Mouse (Mus musculus) kidney, embryonic 14.5 days (tissue): ENCODE measurements around the gene Mtpn. TPM values are rescaled to one million over a fixed set of nuclear protein-coding genes. Genes with fewer than 3 reads are reported as not detected.

Source experiments
- ATAC-seq: fragments of 200-750 bp; cut with Nextera tagmentation; 2 replicates; pipeline ENCODE4 v1.8.0; 2017; ENCODE audit warnings: moderate number of reproducible peaks, mild to moderate bottlenecking, moderate TSS enrichment, moderate library complexity; ENCODE audit not compliant: low FRiP score, low TSS enrichment
- H3K27ac ChIP-seq: fragments of 300-500 bp; sonication (generic); 2 replicates; pipeline ENCODE4 v1.5.1; 2014; ENCODE audit warnings: low read depth, mild to moderate bottlenecking, low read length, moderate library complexity, mixed read lengths
- H3K27me3 ChIP-seq: fragments of 300-500 bp; sonication (generic); 2 replicates; pipeline ENCODE4 v1.6.1; 2014; ENCODE audit warnings: mild to moderate bottlenecking, low read length; ENCODE audit not compliant: control insufficient read depth, insufficient read depth
- H3K36me3 ChIP-seq: fragments of 300-500 bp; sonication (generic); 2 replicates; pipeline ENCODE4 v1.6.1; 2014; ENCODE audit warnings: low read length, mixed read lengths; ENCODE audit not compliant: control insufficient read depth, insufficient read depth
- H3K4me1 ChIP-seq: fragments of 300-500 bp; sonication (generic); 2 replicates; pipeline ENCODE4 v1.6.1; 2014; ENCODE audit warnings: low read length, mixed read lengths; ENCODE audit not compliant: control insufficient read depth, insufficient read depth
- H3K4me2 ChIP-seq: fragments of 300-500 bp; sonication (generic); replicated peaks from 2 replicates; pipeline ENCODE4 v1.6.1; 2014; ENCODE audit warnings: low read depth, mild to moderate bottlenecking, low read length
- H3K4me3 ChIP-seq: fragments of 300-500 bp; sonication (generic); 2 replicates; pipeline ENCODE4 v1.5.1; 2014; ENCODE audit warnings: mild to moderate bottlenecking, low read length
- H3K9ac ChIP-seq: fragments of 300-500 bp; sonication (generic); 2 replicates; pipeline ENCODE4 v1.6.1; 2014; ENCODE audit warnings: low read depth, mild to moderate bottlenecking, low read length, moderate library complexity
- H3K9me3 ChIP-seq: fragments of 300-500 bp; sonication (generic); 2 replicates; pipeline ENCODE4 v1.6.1; 2016; ENCODE audit warnings: low read length; ENCODE audit not compliant: control insufficient read depth
- WGBS: fragments of 180-500 bp; shearing (Covaris S2); extraction: QIAGEN DNeasy Blood & Tissue Kit; methylation state at CpG from one replicate; pipeline ENCODE4 v1.1.7; 2014; 5-methylcytosine and 5-hydroxymethylcytosine counted together
- polyA plus RNA-seq: library from polyadenylated mRNA; unstranded; fragments of >200 nt; fragmentation: Nextera tagmentation; extraction: Ambion mirVana; gene quantifications from 2 replicates; pipeline ENCODE4 v1.2.1, GENCODE M21; 2014

The Mtpn gene
- polyA plus RNA-seq, result 79.1 and 131 TPM in 2 replicates

DNA sequence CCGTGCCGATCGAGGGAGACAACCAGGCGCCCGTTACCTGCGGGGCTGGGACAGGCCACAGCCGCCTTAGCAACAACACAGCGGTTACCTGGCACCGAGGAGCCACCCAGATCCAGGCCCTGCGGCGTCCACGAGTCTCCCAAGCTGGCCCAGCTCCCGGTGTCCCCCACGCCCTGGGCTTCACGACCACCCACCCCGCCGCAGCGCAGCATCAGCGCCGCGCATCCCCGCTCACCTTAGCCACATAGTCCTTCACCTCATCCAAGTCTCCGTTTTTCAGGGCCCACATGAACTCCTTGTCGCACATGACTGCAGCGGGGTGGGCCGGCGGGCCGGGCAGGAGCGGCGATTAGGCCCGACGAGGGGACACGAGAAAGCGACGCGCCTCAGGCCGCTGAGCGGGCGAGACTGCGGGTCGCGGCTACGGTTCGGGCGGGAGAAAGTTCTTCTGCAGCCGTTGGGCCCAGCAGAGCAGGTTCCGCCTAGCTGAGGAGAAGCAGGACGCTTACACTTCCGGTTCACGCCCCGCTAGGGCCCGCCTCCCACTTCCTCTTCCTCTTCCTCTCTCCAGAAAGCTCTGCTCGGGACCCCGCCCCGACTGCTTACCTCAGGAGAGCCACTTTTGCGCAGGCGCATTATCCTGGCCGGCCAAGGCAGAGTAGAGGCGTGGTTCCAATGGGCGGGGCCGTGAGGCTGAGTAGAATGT lies at the start of gene Mtpn:
TSS of gene Mtpn (minus strand) at position 585 of the 706 bp plus-strand sequence.
- H3K9me3 ChIP-seq, result no peaks in the 10 kb centered on the region
- under 1% methylated on average over 58 of the region's 61 CpGs for WGBS
- H3K27ac ChIP-seq, result peak within 1 kb of the TSS; percentile 83
- H3K4me3 ChIP-seq, result peak within 1 kb of the TSS; percentile 99
- H3K4me1 ChIP-seq, result peaks cover 7% of the 10 kb centered on the region; the same call in 1 of the 2 replicates
- ATAC-seq, result peak; percentile 100
- peak within 1 kb of the TSS; percentile 97 for H3K9ac ChIP-seq
- peak within 1 kb of the TSS; percentile 66 for H3K4me2 ChIP-seq
- 0 out of 2 replicates have a peak, but pooled peaks cover 2% of the 10 kb centered on the region for H3K36me3 ChIP-seq
- no peaks in the 10 kb centered on the region for H3K27me3 ChIP-seq

DNA sequence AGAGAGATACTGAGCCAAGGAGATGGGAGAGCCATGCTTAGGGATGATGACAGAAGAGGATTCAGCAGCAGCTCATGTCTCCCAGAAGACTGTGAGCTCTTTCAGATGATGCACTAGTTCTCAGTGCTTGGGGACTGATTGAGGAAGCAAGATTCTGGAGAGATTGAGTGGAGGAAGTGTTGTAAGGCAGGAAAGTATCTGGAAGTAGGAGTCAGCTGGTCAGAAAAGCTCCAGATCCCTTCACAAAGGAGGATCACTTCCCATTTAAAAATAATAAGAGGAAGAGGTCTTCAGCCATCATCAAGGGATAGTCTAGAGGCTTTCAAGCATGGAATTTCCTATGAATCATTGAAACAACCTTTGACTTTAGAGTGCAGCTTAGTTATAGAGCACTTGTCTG lies 29.0 kb upstream of the Mtpn start:
- Histone ChIP-seq H3K27me3 (no peaks in the 10 kb centered on the region), H3K27ac (no peak overlapping the region), H3K4me2 (no peak overlapping the region), H3K9ac (no peak overlapping the region), H3K36me3 (no peaks in the 10 kb centered on the region), H3K4me3 (no peak overlapping the region), H3K4me1 (no peaks in the 10 kb centered on the region), H3K9me3 (no peaks in the 10 kb centered on the region)
- ATAC-seq, result no peak

DNA sequence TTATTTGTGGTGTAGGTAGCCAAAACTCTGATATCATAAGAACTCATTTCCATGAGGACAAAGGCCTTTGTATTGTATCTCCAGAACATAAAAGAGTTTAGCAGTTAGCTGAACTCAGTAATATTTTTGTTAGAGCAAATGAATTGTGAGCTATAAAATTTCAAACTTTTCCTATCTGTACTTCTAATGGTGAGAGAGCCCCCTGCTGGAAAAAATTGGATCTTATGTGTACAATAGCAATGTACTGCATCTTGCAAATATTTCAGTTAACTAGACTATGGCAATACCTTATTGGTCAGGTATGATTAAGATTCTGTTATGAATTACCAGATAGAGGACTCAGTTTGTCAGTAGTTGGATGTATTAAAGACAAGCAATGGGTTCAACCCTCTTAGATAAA lies 28.1 kb upstream of the Mtpn start:
- Histone ChIP-seq H3K4me2 (no peak overlapping the region), H3K36me3 (no peaks in the 10 kb centered on the region), H3K9me3 (no peaks in the 10 kb centered on the region), H3K4me3 (no peak overlapping the region), H3K27me3 (no peaks in the 10 kb centered on the region), H3K27ac (no peak overlapping the region), H3K4me1 (no peaks in the 10 kb centered on the region), H3K9ac (no peak overlapping the region)
- ATAC-seq, result no peak

DNA sequence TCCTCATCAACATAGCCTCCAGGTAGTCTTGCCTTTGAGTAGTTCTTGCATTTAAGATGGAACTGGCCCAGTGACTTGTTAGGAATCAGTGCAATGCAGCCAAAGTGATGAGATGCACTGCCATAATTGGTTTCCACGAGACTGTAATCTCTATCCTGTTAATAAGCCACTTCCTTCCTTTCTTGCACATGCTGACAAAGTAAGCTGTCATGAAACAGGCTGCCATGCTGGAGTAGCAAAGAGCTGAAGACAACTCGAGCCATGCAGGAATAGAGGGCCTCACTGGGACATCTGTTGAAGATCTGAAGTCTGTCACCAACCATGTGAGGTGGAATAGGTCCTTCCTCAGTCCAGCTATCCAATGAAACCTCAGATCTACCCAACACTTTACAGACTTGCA lies 20.3 kb upstream of the Mtpn start:
- H3K27me3 ChIP-seq, result no peaks in the 10 kb centered on the region
- H3K9ac ChIP-seq, result no peak overlapping the region
- H3K4me1 ChIP-seq, result no peaks in the 10 kb centered on the region
- H3K9me3 ChIP-seq, result no peaks in the 10 kb centered on the region
- no peak for ATAC-seq
- no peak overlapping the region for H3K4me2 ChIP-seq
- H3K4me3 ChIP-seq, result no peak overlapping the region
- H3K36me3 ChIP-seq, result no peaks in the 10 kb centered on the region
- H3K27ac ChIP-seq, result no peak overlapping the region
- whole genome bisulfite sequencing, result 68% methylated on average over 2 of the region's 2 CpGs

DNA sequence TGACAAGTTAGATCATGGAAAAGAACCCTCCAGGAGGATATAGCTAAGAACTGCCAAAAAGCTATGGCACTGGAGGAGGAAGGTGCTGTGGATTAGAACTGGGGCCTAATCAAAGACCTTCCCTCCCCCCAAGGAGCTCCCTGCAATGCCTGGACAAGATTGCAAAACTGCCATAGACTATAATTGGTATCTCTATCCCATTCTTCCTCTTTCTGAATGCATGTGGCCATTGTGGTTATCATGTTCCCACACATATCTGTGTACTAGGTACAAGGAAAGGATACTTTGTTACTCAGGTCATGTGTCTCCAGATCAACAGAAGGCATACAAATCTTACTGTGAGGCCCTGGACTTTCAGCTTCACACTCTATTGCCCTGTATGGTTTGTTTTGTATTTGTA lies 4.7 kb upstream of the Mtpn start:
- H3K9ac ChIP-seq, result no peak overlapping the region
- H3K9me3 ChIP-seq, result no peaks in the 10 kb centered on the region
- H3K27ac ChIP-seq, result no peak overlapping the region
- no peak overlapping the region for H3K4me2 ChIP-seq
- H3K4me1 ChIP-seq, result no peaks in the 10 kb centered on the region
- no peaks in the 10 kb centered on the region for H3K27me3 ChIP-seq
- no peak for ATAC-seq
- H3K36me3 ChIP-seq, result no peaks in the 10 kb centered on the region
- no peak overlapping the region for H3K4me3 ChIP-seq

DNA sequence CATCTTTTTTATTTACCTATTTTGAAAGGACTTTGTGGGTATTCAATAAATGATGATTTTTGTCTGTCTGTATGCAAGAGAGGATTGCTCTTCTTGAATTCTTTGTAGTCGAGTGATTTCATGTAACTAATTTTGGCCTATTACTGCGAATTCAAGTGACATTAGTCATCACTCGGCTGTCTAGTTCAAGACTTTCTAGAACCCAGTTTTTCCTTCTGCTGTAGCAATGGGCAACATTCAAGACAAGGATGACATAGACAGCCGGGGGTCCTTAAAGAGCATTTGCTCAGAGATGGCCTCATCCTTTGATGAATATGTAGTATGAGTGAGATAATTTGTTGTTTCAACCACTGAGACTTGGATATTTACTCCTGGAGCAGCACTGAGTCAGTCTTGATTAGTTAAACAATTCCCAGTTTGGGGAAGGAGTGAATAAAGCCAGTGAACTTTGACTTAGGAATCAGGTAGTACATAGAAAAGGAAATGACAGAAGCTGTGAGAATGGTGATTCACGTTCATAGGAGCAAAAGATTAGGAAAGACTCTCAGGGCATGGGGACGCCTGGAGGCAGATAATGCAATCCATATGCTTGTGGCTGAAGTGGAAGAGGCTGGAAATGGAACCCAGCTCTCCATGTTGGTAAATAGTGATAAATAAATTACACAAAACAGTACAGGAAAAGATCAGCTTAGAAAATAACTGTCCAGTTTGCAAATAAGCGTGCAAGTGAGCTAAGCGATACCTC lies 3.1 kb upstream of the Mtpn start:
- H3K4me2 ChIP-seq, result no peak overlapping the region
- 86% methylated on average over 8 of the region's 8 CpGs for WGBS
- no peak overlapping the region for H3K9ac ChIP-seq
- no peak for ATAC-seq
- no peaks in the 10 kb centered on the region for H3K27me3 ChIP-seq
- no peak overlapping the region for H3K27ac ChIP-seq
- H3K36me3 ChIP-seq, result no peaks in the 10 kb centered on the region
- no peaks in the 10 kb centered on the region for H3K9me3 ChIP-seq
- H3K4me1 ChIP-seq, result peaks cover 7% of the 10 kb centered on the region; the same call in 1 of the 2 replicates
- no peak overlapping the region for H3K4me3 ChIP-seq

DNA sequence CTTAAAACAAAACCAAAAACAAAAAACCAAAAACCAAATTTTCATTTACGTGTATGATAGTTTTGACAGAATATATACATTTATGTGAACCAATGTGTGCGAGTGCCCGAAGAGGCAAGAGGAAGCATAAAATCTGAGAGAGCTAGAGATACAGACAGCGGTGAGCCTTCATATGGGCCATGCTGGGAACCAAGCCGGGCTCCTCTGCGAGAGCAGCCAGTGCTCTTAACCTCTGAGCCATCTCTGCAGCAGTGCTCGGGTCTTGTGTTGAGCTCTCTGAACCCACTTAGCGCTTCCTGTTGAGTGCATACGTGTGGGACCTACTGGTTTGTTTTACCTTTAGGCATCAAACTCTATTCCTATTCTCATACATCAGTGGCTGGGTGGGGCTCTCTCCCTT lies 689 bp upstream of the Mtpn start:
- Histone ChIP-seq H3K4me3 (no peak overlapping the region), H3K27me3 (no peaks in the 10 kb centered on the region), H3K9me3 (no peaks in the 10 kb centered on the region), H3K4me1 (peaks cover 7% of the 10 kb centered on the region; the same call in 1 of the 2 replicates), H3K9ac (no peak overlapping the region), H3K4me2 (no peak overlapping the region), H3K36me3 (0 out of 2 replicates have a peak, but pooled peaks cover under 1% of the 10 kb centered on the region), H3K27ac (no peak overlapping the region)
- 94% methylated on average over 9 of the region's 9 CpGs for WGBS
- no peak for ATAC-seq

DNA sequence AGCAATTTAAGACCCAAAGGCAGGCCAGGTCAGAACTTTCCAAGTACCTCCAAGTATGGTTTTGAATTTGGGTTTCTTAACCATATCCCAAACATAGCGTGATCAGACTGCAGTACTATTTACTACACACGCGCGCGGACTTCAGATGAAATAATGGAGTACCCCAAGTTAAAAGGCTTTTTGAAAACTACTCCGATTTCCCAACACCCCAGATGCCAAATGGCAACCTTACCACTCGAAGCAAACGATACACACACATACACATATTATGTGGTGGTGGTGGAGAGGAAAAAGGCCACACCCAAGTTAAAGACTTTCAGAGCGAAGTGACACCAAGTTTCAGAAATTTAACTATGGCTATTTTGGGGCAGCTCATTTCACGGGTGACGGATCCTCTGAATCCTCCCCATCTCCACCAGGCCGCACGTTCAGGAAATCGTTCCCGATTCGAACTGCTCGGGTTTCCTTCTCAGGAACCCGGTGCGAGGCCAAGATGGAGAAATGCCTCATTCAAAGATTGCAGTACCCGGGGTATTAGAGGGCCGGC lies 858 bp downstream of the Mtpn start:
- no peaks in the 10 kb centered on the region for H3K27me3 ChIP-seq
- ATAC-seq, result no peak
- peaks cover 7% of the 10 kb centered on the region; the same call in 1 of the 2 replicates for H3K4me1 ChIP-seq
- no peaks in the 10 kb centered on the region for H3K9me3 ChIP-seq
- 0 out of 2 replicates have a peak, but pooled peaks cover 2% of the 10 kb centered on the region for H3K36me3 ChIP-seq
- H3K4me3 ChIP-seq, result peak overlapping the region; percentile 99
- H3K27ac ChIP-seq, result peak overlapping the region; percentile 83
- peak overlapping the region; percentile 97 for H3K9ac ChIP-seq
- 2% methylated on average over 21 of the region's 21 CpGs for WGBS
- peak overlapping the region; percentile 66 for H3K4me2 ChIP-seq

DNA sequence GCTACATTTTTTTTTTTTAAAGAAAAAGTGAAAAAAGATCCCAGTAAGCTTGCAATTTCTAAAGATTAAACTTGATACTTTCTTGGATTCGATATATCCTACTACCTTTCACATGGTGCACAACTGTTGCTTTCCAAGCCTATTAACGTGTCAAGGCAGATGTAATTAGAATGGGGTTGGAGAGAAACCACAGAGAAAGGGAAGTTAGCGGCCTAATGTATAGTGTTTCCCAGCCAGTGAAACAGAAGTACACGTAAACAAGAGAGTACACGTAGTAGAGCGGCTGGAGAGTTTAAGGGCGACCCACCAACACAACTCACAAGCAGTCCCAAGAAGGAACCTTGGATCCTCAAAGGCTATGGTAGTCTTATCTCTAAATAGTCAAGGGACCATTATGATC lies 3.7 kb downstream of the Mtpn start:
- Histone ChIP-seq H3K27ac (no peak overlapping the region), H3K4me3 (no peak overlapping the region), H3K36me3 (0 out of 2 replicates have a peak, but pooled peaks cover 2% of the 10 kb centered on the region), H3K27me3 (no peaks in the 10 kb centered on the region), H3K4me2 (no peak overlapping the region), H3K9me3 (no peaks in the 10 kb centered on the region), H3K9ac (no peak overlapping the region), H3K4me1 (peaks cover 7% of the 10 kb centered on the region; the same call in 1 of the 2 replicates)
- 74% methylated on average over 7 of the region's 7 CpGs for WGBS
- ATAC-seq, result no peak
